Mouse (Mus musculus) left cerebral cortex, postnatal 36 days (tissue): ENCODE measurements around the gene Myo5a. TPM values are rescaled to one million over a fixed set of nuclear protein-coding genes. Genes with fewer than 3 reads are reported as not detected.

Experiments used
- DNase-seq, 2 experiments: peaks; one replicate each; pipeline ENCODE4 v3.0.0; 2021 to 2022; ENCODE audit warnings: low spot score in 2 of 2, mixed read lengths in 1 of 2
- intact Hi-C: fragments of 180-260 bp; cut with DNase I; formaldehyde crosslinking; loops from one replicate; pipeline ENCODE4 v1.15.1; 2025
- total RNA-seq, 2 experiments: library from RNA; stranded (reverse); gene quantifications; 2 replicates each; pipeline ENCODE4 v1.2.3; 2021

Myo5a gene
- total RNA-seq, 2 experiments from 2014 or later: 297 to 304 TPM

GRCm38 (mm10) chr9:75264008-75264718 lies 193.3 kb downstream of the Myo5a start:
- intact Hi-C loops: no loop called here

GRCm38 (mm10) chr9:75267147-75267546 lies 196.3 kb downstream of the Myo5a start:
- intact Hi-C loops: no loop called here
- no peak for DNase-seq

More at GRCm38 (mm10) chr9:75264008-75264718, 193.3 kb downstream of the Myo5a start:
- no peak for DNase-seq

- DNase-seq: no peak
- intact Hi-C loops: no loop called here
These were observed 199.6 kb downstream of the Myo5a start for GRCm38 (mm10) chr9:75270382-75270781.

GRCm38 (mm10) chr9:75271539-75271938 lies 200.7 kb downstream of the Myo5a start:
- intact Hi-C loops: no loop called here
- DNase-seq: no peak

Other genes with a start within 250 kb of the Myo5a start
- gene Onecut1, start 209.1 kb upstream of the Myo5a start, total RNA-seq: under 1 TPM in 1 of 2 experiments, not detected in 1; 0.17 TPM
- gene Fam214a, start 118.1 kb upstream of the Myo5a start, total RNA-seq: 10 to 100 TPM; 33.1 to 41.7 TPM
- 100 to 1,000 TPM; 457 to 503 TPM for gene Arpp19, start 33.4 kb upstream of the Myo5a start, total RNA-seq
- gene Myo5c, start 161.0 kb downstream of the Myo5a start, total RNA-seq: 1 to 10 TPM; 4.4 to 6.3 TPM
- gene Gnb5, start 235.3 kb downstream of the Myo5a start, total RNA-seq: 100 to 1,000 TPM; 149 to 158 TPM